Mouse (Mus musculus) cerebellum, adult 18-20 months (tissue): ENCODE measurements at regions not wholly inside any gene's neighbourhood (a gene's known extent, or its start where the extent isn't known, plus 50 kb on each side); places are given as distances from the start of the nearest gene placed in this dataset.

Experiments
- DNase-seq, 2 experiments: peaks; one replicate each; pipeline ENCODE4 v3.0.0; 2021

- DNase-seq = no peak
These were observed 336.5 kb downstream of the Pdha2 start for GRCm38 (mm10) chr3:140875500-140876200.

GRCm38 (mm10) chr3:140874070-140874895 is 337.9 kb downstream of the Pdha2 start:
- no peak for DNase-seq

- no peak for DNase-seq
These were observed 339.6 kb downstream of the Pdha2 start for GRCm38 (mm10) chr3:140872511-140872910.

DNA sequence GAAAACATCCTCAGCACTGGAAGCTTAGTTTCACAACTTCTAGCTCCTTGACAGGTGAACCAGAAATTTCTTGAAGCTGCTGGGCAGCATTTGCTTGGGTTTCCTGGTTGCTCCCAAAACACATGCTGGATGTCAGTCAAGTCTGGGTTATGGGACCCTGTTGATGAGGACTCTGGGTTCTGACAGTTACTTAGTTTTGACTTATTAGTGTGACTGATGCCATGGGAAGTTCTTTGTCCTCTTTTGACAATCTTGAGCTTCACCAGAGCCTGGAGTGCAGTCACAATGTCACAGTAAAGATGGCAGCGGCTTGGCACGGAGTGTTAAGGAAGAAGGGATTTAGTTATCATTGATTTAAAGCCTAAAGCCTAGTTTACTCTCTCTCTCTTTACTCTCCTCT is 340.9 kb downstream of the Pdha2 start:
- DNase-seq = no peak

DNA sequence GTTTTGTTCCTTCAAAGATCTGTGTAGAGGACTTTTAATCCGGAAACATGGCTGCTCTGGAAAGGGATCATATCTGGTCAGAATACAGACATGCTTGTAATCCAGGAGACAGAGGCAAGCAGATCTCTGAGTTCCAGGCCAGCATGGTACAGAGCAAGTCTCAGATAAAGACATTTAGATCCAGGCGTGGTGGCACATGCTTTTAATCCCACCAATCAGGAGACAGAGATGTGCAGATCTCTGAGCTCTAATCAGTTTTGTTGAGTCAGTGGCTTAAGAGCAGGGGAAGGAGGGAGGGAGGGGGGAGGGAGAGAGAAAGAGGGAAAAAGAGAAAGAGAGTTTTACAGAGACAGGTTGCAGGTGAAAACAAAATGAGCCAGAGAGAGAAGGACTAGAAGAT is 372.0 kb downstream of the Pdha2 start:
- DNase-seq = no peak

GRCm38 (mm10) chr3:140837976-140838581 is 374.1 kb downstream of the Pdha2 start:
- no peak for DNase-seq

GRCm38 (mm10) chr3:140821266-140821665 is 390.9 kb downstream of the Pdha2 start:
- DNase-seq = no peak

- no peak for DNase-seq
These were observed 406.6 kb downstream of the Pdha2 start for GRCm38 (mm10) chr3:140805586-140805985.

- no peak for DNase-seq
These were observed 419.2 kb downstream of the Pdha2 start for GRCm38 (mm10) chr3:140792943-140793342.

- no peak for DNase-seq
These were observed 426.5 kb downstream of the Pdha2 start for GRCm38 (mm10) chr3:140785700-140786099.

- peak in 1 of 2 experiments; percentile 12 for DNase-seq
These were observed 452.1 kb downstream of the Pdha2 start for GRCm38 (mm10) chr3:140760051-140760450.

- peak; percentile 24 to 32 for DNase-seq
These were observed 467.7 kb downstream of the Pdha2 start for GRCm38 (mm10) chr3:140744501-140744900.

DNA sequence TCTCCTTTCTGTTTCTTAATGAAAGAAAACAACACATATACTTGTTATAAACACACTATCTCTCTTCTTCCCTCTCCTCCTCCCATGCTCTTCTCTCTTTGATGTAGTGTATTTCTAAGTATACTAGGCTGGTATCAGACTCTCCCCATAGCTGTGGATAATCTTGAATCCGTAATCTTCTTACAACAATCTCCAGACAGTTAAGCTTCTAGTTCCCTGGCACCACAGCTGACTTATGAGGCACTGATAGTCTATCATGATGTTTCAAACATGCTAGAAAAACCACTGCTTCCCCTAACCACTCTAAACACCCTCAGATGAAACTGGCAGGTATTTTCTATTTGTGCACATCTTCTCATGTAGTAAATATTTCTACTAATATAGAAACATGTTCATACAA is 471.7 kb downstream of the Pdha2 start:
- DNase-seq = no peak

DNA sequence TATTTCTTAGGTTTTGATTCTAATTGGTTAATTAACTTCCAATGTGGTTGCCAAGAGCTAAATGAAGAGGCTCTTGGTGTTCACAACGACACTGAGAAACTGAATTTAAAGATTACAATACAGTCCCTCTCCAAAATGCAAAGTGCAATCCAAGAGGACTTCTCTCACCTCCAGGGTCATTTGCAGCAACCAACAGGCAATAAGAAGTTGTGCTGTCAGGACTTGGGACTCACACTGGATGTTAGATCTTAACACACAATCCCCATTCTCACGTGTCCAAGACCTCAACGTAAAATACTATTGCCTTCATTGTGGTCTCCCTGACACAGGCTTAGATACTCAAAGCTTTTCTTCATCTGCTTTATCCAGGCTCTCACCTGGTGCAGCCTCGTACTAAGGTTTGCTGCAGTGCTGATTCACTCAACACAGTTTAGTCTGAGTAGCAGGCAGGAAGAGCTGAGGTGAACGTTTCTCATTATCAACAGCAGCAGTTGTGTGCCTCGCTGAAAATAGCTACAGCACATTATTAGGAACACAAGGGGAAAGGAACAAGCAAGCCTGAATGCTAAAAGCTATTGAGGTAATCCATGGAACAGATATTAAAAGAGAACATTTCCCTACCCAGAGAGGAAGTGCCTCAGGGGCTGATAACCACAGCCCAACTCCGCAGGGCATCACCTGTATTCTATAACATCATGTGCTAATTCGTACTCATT is 473.3 kb downstream of the Pdha2 start:
- no peak for DNase-seq

GRCm38 (mm10) chr3:140716896-140717295 is 495.3 kb downstream of the Pdha2 start:
- DNase-seq = no peak

GRCm38 (mm10) chr3:140707591-140708131 is 504.5 kb downstream of the Pdha2 start:
- DNase-seq = no peak

DNA sequence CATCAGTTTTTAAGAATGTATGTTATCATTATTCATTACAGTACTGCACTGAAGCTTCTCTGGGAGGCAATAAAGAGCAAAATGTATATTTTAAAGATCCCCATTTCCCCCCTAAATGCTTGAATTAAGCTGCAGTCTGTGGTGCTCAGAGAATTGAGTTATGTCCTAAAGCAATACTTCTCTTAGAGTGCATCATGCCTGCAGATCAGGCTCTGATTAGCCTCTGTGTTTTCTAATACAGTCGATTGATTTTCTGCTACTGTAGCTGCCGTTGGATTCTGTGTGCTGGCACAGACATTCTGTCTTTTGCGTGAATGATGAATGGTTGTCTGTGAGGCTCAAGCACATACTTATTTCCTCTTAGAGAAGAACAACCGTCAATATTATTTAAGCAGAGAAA is 505.4 kb downstream of the Pdha2 start:
- no peak for DNase-seq

GRCm38 (mm10) chr3:140705536-140705935 is 506.6 kb downstream of the Pdha2 start:
- DNase-seq = no peak

DNA sequence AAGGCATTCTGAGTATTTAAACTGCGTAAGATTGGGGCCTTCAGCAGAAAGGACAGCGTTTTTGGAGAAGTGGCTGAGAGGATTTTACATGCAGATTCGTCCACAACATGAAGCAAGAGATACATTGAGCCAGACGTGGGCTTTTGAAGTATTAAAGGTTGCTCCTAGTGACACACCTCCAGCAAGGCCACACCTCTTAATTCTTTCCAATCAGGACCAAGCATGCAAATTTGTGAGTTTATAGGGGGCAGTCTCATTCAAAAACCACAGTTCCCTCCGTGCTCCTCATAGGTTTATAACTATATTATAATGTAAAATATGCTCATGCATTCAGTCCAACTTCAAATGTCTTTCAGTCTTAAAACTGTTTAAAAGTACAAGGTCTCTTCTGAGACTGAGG is 509.2 kb downstream of the Pdha2 start:
- no peak for DNase-seq

DNA sequence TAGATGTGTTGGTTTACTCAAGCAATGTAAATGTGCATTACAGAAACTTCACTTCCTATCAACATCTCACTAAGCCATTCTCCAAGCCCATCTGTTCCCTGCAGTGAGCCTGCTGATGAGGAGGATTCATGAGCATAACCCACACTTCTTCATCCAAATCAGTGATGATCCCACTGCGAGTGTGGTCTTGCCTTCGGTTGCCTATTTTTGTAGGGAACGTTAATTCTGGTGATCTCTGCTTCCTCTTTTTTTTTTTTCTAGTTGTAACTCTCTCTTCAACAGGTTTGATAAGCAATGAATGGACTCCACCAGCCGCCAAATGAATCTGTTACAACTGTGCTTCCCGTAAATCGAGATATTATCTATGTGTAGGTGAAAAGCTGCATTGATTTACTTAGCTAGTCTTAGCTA is 509.9 kb downstream of the Pdha2 start:
- peak in 1 of 2 experiments; percentile 27 for DNase-seq

GRCm38 (mm10) chr3:140697295-140697694 is 514.9 kb downstream of the Pdha2 start:
- DNase-seq = no peak

- no peak for DNase-seq
These were observed 529.4 kb downstream of the Pdha2 start for GRCm38 (mm10) chr3:140682794-140683193.
